Mouse (Mus musculus) MEL (cell line): ENCODE data around the gene Bcl2l1. TPM values are rescaled to one million over a fixed set of nuclear protein-coding genes. Genes with fewer than 3 reads are reported as not detected.

Experiments used
- DNase-seq: peaks from one replicate; pipeline ENCODE4 v3.0.0; 2011; ENCODE audit warnings: low read depth, low spot score
- H3K27ac ChIP-seq: 2 replicates; pipeline ENCODE4 v1.5.1; 2012; ENCODE audit warnings: low read depth, mild to moderate bottlenecking, control low read depth, low read length, moderate library complexity; ENCODE audit not compliant: control insufficient read depth
- H3K27me3 ChIP-seq, 2 experiments: fragments of 150-350 bp in 1 of 2; sonication (generic) in 1 of 2; 2 replicates each; pipeline ENCODE4 v1.6.1; 2012; ENCODE audit warnings: low read length in 2 of 2, mild to moderate bottlenecking in 2 of 2, improper control_type of control experiment in 1 of 2, moderate library complexity in 1 of 2; ENCODE audit not compliant: insufficient read depth in 2 of 2, control insufficient read depth in 1 of 2
- H3K36me3 ChIP-seq, 2 experiments: 2 replicates each; pipeline ENCODE4 v1.6.1; 2012 to 2014; ENCODE audit warnings: low read length in 2 of 2, improper control_type of control experiment in 1 of 2, inconsistent platforms in 1 of 2, mild to moderate bottlenecking in 1 of 2; ENCODE audit not compliant: insufficient read depth in 2 of 2, control insufficient read depth in 1 of 2
- H3K4me1 ChIP-seq, 2 experiments: fragments of 150-350 bp in 1 of 2; sonication (generic) in 1 of 2; 2 replicates each; pipeline ENCODE4 v1.6.1; 2012; ENCODE audit warnings: low read length in 2 of 2, improper control_type of control experiment in 1 of 2, mild to moderate bottlenecking in 1 of 2; ENCODE audit not compliant: insufficient read depth in 2 of 2, control insufficient read depth in 1 of 2
- H3K4me3 ChIP-seq, 2 experiments: fragments of 150-350 bp in 1 of 2; sonication (generic) in 1 of 2; 2 replicates each; pipeline ENCODE4 v1.5.1; 2012; ENCODE audit warnings: low read depth in 2 of 2, low read length in 2 of 2, mild to moderate bottlenecking in 2 of 2, moderate library complexity in 2 of 2, control low read depth in 1 of 2, improper control_type of control experiment in 1 of 2; ENCODE audit not compliant: control insufficient read depth in 1 of 2, insufficient read depth in 1 of 2
- H3K79me2 ChIP-seq: 2 replicates; pipeline ENCODE4 v1.6.1; 2012; ENCODE audit warnings: mild to moderate bottlenecking, low read length, moderate library complexity; ENCODE audit not compliant: control insufficient read depth, poor library complexity, insufficient read depth
- H3K9ac ChIP-seq: 2 replicates; pipeline ENCODE4 v1.6.1; 2012; ENCODE audit warnings: low read depth, mild to moderate bottlenecking, control low read depth, low read length, moderate library complexity; ENCODE audit not compliant: control insufficient read depth, poor library complexity, severe bottlenecking
- H3K9me3 ChIP-seq: fragments of 150-350 bp; sonication (generic); replicated peaks from 2 replicates; pipeline ENCODE4 v1.6.1; 2012; ENCODE audit warnings: mild to moderate bottlenecking, low read length, improper control_type of control experiment, moderate library complexity; ENCODE audit not compliant: insufficient read depth
- CHD1 ChIP-seq: IDR thresholded peaks from 2 replicates; pipeline ENCODE4 v1.6.1; 2012; ENCODE audit warnings: low read depth, mild to moderate bottlenecking, inconsistent platforms, low read length, improper control_type of control experiment
- CHD2 ChIP-seq: IDR thresholded peaks from 2 replicates; pipeline ENCODE4 v1.6.1; 2011; ENCODE audit warnings: low read length, improper control_type of control experiment
- E2F4 ChIP-seq: IDR thresholded peaks from 2 replicates; pipeline ENCODE4 v1.6.1; 2011; ENCODE audit warnings: low read depth, low read length, improper control_type of control experiment, borderline replicate concordance
- ELF1 ChIP-seq: IDR thresholded peaks from 2 replicates; pipeline ENCODE4 v1.6.1; 2014; ENCODE audit warnings: low read depth, mild to moderate bottlenecking, inconsistent platforms, low read length, improper control_type of control experiment, moderate library complexity
- ETS1 ChIP-seq: IDR thresholded peaks from 2 replicates; pipeline ENCODE4 v1.6.1; 2012; ENCODE audit warnings: low read depth, mild to moderate bottlenecking, inconsistent platforms, low read length, improper control_type of control experiment, moderate library complexity
- GABPA ChIP-seq: IDR thresholded peaks from 2 replicates; pipeline ENCODE4 v1.6.1; 2012; ENCODE audit warnings: low read depth, mild to moderate bottlenecking, inconsistent platforms, low read length, improper control_type of control experiment, moderate library complexity
- GATA1 ChIP-seq: IDR thresholded peaks from 2 replicates; pipeline ENCODE4 v1.6.1; 2011; ENCODE audit warnings: low read depth, low read length, improper control_type of control experiment
- HCFC1 ChIP-seq: IDR thresholded peaks from 2 replicates; pipeline ENCODE4 v1.6.1; 2012; ENCODE audit warnings: low read depth, mild to moderate bottlenecking, inconsistent platforms, low read length, improper control_type of control experiment, moderate library complexity
- JUND ChIP-seq: IDR thresholded peaks from 2 replicates; pipeline ENCODE4 v1.6.1; 2011; ENCODE audit warnings: low read depth, mild to moderate bottlenecking, improper control_type of control experiment, low read length
- KAT2A ChIP-seq: conservative IDR thresholded peaks from 2 replicates; pipeline ENCODE4 v1.6.1; 2012; ENCODE audit warnings: low read depth, low read length, improper control_type of control experiment, inconsistent platforms
- MAX ChIP-seq: IDR thresholded peaks from 2 replicates; pipeline ENCODE4 v1.6.1; 2011; ENCODE audit warnings: low read length, improper control_type of control experiment
- MXI1 ChIP-seq: IDR thresholded peaks from 2 replicates; pipeline ENCODE4 v1.6.1; 2011; ENCODE audit warnings: mild to moderate bottlenecking, low read depth, low read length, improper control_type of control experiment
- MYB ChIP-seq: IDR thresholded peaks from 2 replicates; pipeline ENCODE4 v1.6.1; 2011; ENCODE audit warnings: mild to moderate bottlenecking, low read depth, low read length, improper control_type of control experiment
- MYC ChIP-seq: IDR thresholded peaks from 2 replicates; pipeline ENCODE4 v1.6.1; 2011; ENCODE audit warnings: low read depth, mild to moderate bottlenecking, low read length, improper control_type of control experiment, moderate library complexity
- NELFE ChIP-seq: IDR thresholded peaks from 2 replicates; pipeline ENCODE4 v1.6.1; 2011; ENCODE audit warnings: low read depth, low read length, improper control_type of control experiment
- POLR2A ChIP-seq, 2 experiments: IDR thresholded peaks; 2 replicates each; pipeline ENCODE4 v1.6.1; 2011 to 2012; ENCODE audit warnings: low read length in 2 of 2, mild to moderate bottlenecking in 2 of 2, control low read depth in 1 of 2, improper control_type of control experiment in 1 of 2, low read depth in 1 of 2, moderate library complexity in 1 of 2; ENCODE audit not compliant: control insufficient read depth in 1 of 2, insufficient read depth in 1 of 2, poor library complexity in 1 of 2
- POLR2AphosphoS5 ChIP-seq: IDR thresholded peaks from 2 replicates; pipeline ENCODE4 v1.6.1; 2012; ENCODE audit warnings: low read depth, borderline replicate concordance, mild to moderate bottlenecking, inconsistent platforms, low read length, moderate library complexity, mixed read lengths
- SIN3A ChIP-seq: IDR thresholded peaks from 2 replicates; pipeline ENCODE4 v1.6.1; 2012; ENCODE audit warnings: low read length, improper control_type of control experiment, inconsistent platforms
- SMC3 ChIP-seq: IDR thresholded peaks from 2 replicates; pipeline ENCODE4 v1.6.1; 2011; ENCODE audit warnings: low read depth, low read length, improper control_type of control experiment
- TAL1 ChIP-seq: IDR thresholded peaks from 2 replicates; pipeline ENCODE4 v1.6.1; 2012; ENCODE audit warnings: mild to moderate bottlenecking, inconsistent platforms, low read length, moderate library complexity, mixed read lengths
- TBP ChIP-seq: IDR thresholded peaks from 2 replicates; pipeline ENCODE4 v1.8.0; 2011; ENCODE audit warnings: low read depth, low read length, improper control_type of control experiment
- UBTF ChIP-seq: IDR thresholded peaks from 2 replicates; pipeline ENCODE4 v1.6.1; 2012; ENCODE audit warnings: low read depth, mild to moderate bottlenecking, inconsistent platforms, low read length, improper control_type of control experiment, moderate library complexity, borderline replicate concordance; ENCODE audit not compliant: insufficient read depth
- USF1 ChIP-seq: IDR thresholded peaks from 2 replicates; pipeline ENCODE4 v1.6.1; 2014; ENCODE audit warnings: low read depth, mild to moderate bottlenecking, inconsistent platforms, low read length, improper control_type of control experiment, moderate library complexity
- USF2 ChIP-seq, 2 experiments: IDR thresholded peaks; 2 replicates each; pipeline ENCODE4 v1.6.1; 2011 to 2012; ENCODE audit warnings: improper control_type of control experiment in 2 of 2, low read length in 2 of 2, borderline replicate concordance in 1 of 2, inconsistent platforms in 1 of 2, low read depth in 1 of 2, mild to moderate bottlenecking in 1 of 2; ENCODE audit not compliant: insufficient read depth in 1 of 2
- ZKSCAN1 ChIP-seq: IDR thresholded peaks from 2 replicates; pipeline ENCODE4 v1.6.1; 2012; ENCODE audit warnings: low read depth, mild to moderate bottlenecking, inconsistent platforms, low read length, improper control_type of control experiment, moderate library complexity
- ZMIZ1 ChIP-seq: IDR thresholded peaks from 2 replicates; pipeline ENCODE4 v1.6.1; 2012; ENCODE audit warnings: low read depth, mild to moderate bottlenecking, inconsistent platforms, low read length, improper control_type of control experiment, moderate library complexity
- ZNF384 ChIP-seq: IDR thresholded peaks from 2 replicates; pipeline ENCODE4 v1.6.1; 2012; ENCODE audit warnings: low read depth, mild to moderate bottlenecking, inconsistent platforms, low read length, improper control_type of control experiment
- polyA plus RNA-seq, 2 experiments: library from polyadenylated mRNA; stranded (reverse) in 1 of 2; unstranded in 1 of 2; fragments of >175 nt in 1 of 2; fragments of >200 nt in 1 of 2; gene quantifications; 2 replicates each; pipeline versions ENCODE4 v1.2.1 to v1.2.4; 2012; ENCODE audit warnings: low replicate concordance in 2 of 2, low read depth in 1 of 2; ENCODE audit not compliant: insufficient read length in 2 of 2, insufficient read depth in 1 of 2, missing spikeins in 1 of 2
- total RNA-seq: library from RNA; depleted of rRNA; stranded (reverse); fragments of 300-350 nt; gene quantifications from 2 replicates; pipeline ENCODE4 v1.2.3, GENCODE M21; 2012

The Bcl2l1 gene
- total and polyA plus RNA-seq, 3 experiments: 6.5 to 23.9 TPM; not detected in 1

DNA sequence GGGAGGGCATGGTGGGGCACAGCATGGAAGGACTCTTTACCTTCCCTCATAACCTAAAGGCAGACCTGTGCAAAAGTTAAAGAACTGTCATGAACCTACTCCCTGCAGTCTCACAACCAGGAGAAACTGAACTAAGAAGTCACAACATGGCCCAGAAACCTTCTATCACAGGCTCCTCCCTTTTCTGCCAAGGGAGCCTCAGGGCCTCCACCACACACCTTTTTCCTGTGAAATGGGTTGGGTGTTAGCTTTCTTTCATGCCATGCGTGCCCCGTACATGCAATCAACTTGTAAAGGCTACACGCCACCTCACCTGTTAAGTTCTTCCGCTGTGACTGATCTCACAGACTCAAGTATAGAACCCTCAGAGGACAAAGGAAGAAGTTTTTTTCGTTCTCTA is 28.4 kb downstream of the Bcl2l1 start:
- Histone ChIP-seq H3K27ac (no peak overlapping the region), H3K36me3 (peaks cover 0 to 12% of the 10 kb centered on the region in 2 experiments; a peak in 2 of 4 replicates), H3K9ac (no peak overlapping the region), H3K79me2 (no peaks in the 10 kb centered on the region), H3K27me3 (no peaks in the 10 kb centered on the region), H3K4me1 (peaks cover 7 to 14% of the 10 kb centered on the region in 2 experiments), H3K9me3 (no peaks in the 10 kb centered on the region), H3K4me3 (no peak overlapping the region)
- no peak for TF ChIP-seq KAT2A
- no peak for TF ChIP-seq SIN3A
- no peak for TF ChIP-seq TAL1
- TF ChIP-seq ETS1: no peak
- TF ChIP-seq CHD1: no peak
- no peak for TF ChIP-seq NELFE
- no peak for TF ChIP-seq JUND
- no peak for TF ChIP-seq POLR2A (IDR thresholded peaks at IDR 0.05; ENCODE audit: control insufficient read depth in 1 of 2, insufficient read depth in 1 of 2, low read depth in 1 of 2, low read length in 2 of 2, poor library complexity in 1 of 2)
- TF ChIP-seq SMC3: no peak
- no peak for TF ChIP-seq TBP
- no peak for TF ChIP-seq MXI1
- TF ChIP-seq USF1: no peak
- TF ChIP-seq ZMIZ1: no peak
- no peak for TF ChIP-seq CHD2
- TF ChIP-seq ELF1: no peak
- no peak for TF ChIP-seq MAX
- DNase-seq: no peak

DNA sequence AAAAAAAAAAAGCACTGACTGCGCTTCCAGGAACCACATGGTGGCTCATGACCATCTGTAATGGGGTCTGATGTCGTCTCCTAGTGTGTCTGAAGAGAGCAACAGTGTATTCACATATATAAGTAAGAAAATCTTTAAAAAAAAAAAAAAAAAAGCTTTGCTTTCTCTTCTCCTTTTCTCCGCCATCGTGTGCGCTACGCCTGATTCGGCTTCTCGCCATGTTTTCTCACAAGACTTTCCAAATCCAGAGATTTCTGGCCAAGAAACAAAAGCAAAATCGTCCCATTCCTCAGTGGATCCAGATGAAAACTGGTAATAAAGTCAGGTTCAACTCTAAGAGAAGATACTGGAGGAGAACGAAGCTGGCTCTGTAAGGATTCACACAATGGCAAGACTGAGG is 29.2 kb downstream of the Bcl2l1 start:
- Histone ChIP-seq H3K27ac (no peak overlapping the region), H3K4me1 (peaks cover 7 to 14% of the 10 kb centered on the region in 2 experiments), H3K4me3 (no peak overlapping the region), H3K27me3 (no peaks in the 10 kb centered on the region), H3K9me3 (no peaks in the 10 kb centered on the region), H3K9ac (no peak overlapping the region), H3K36me3 (peaks cover 0 to 12% of the 10 kb centered on the region in 2 experiments; a peak in 2 of 4 replicates), H3K79me2 (no peaks in the 10 kb centered on the region)
- DNase-seq: no peak
- no peak for TF ChIP-seq E2F4
- no peak for TF ChIP-seq CHD2
- TF ChIP-seq JUND: no peak
- no peak for TF ChIP-seq CHD1
- no peak for TF ChIP-seq MYC
- TF ChIP-seq GABPA: no peak
- no peak for TF ChIP-seq UBTF
- TF ChIP-seq SMC3: no peak
- no peak for TF ChIP-seq MYB
- no peak for TF ChIP-seq USF2 (IDR thresholded peaks at IDR 0.05; ENCODE audit: borderline replicate concordance in 1 of 2, insufficient read depth in 1 of 2, low read depth in 1 of 2, low read length in 2 of 2)
- no peak for TF ChIP-seq GATA1
- no peak for TF ChIP-seq ZKSCAN1
- TF ChIP-seq ZMIZ1: no peak
- no peak for TF ChIP-seq POLR2AphosphoS5
- no peak for TF ChIP-seq HCFC1
- TF ChIP-seq ZNF384: no peak
